Mouse (Mus musculus): Measurements from ENCODE around the gene Iqgap3. TPM values are rescaled to one million over a fixed set of nuclear protein-coding genes. Genes with fewer than 3 reads are reported as not detected.

The Iqgap3 gene
- polyA plus RNA-seq, 1 experiment from 2014 or later, result 2.4 TPM

- 98% methylated on average over 3 of the region's 3 CpGs for WGBS
- H3K27me3 ChIP-seq (ENCODE audit: control insufficient read depth, insufficient read depth, low read length), result no peaks in the 10 kb centered on the region
- no peak overlapping the region for H3K9ac ChIP-seq
Measured at GRCm38 (mm10) chr3:88131071-88131470, 49.3 kb downstream of the Iqgap3 start.

GRCm38 (mm10) chr3:88132492-88132891 is 50.7 kb downstream of the Iqgap3 start:
- DNase-seq (ENCODE audit: low spot score), result no peak
- H3K9me3 ChIP-seq (ENCODE audit: control insufficient read depth, low read length), result no peaks in the 10 kb centered on the region
- H3K4me3 ChIP-seq (replicated peaks; ENCODE audit: low read length), result no peak overlapping the region
- no peak overlapping the region for H3K4me2 ChIP-seq (replicated peaks)
- H3K36me3 ChIP-seq (replicated peaks; ENCODE audit: control insufficient read depth, insufficient read depth), result no peaks in the 10 kb centered on the region
- H3K4me1 ChIP-seq (replicated peaks; ENCODE audit: control insufficient read depth, insufficient read depth, low read length), result no peaks in the 10 kb centered on the region
- H3K27ac ChIP-seq, result no peak overlapping the region
- no peak overlapping the region for H3K9ac ChIP-seq
- WGBS, result 68% methylated on average over 2 of the region's 2 CpGs
- ATAC-seq (ENCODE audit: low FRiP score), result no peak
- H3K27me3 ChIP-seq (ENCODE audit: control insufficient read depth, insufficient read depth, low read length), result no peaks in the 10 kb centered on the region

More at GRCm38 (mm10) chr3:88131071-88131470, 49.3 kb downstream of the Iqgap3 start:
- DNase-seq (ENCODE audit: low spot score) (no peak), ATAC-seq (ENCODE audit: low FRiP score) (no peak)
- Histone ChIP-seq H3K27ac (no peak overlapping the region), H3K4me3 (replicated peaks; ENCODE audit: low read length) (no peak overlapping the region), H3K9me3 (ENCODE audit: control insufficient read depth, low read length) (no peaks in the 10 kb centered on the region), H3K4me1 (replicated peaks; ENCODE audit: control insufficient read depth, insufficient read depth, low read length) (no peaks in the 10 kb centered on the region), H3K4me2 (replicated peaks) (no peak overlapping the region), H3K36me3 (replicated peaks; ENCODE audit: control insufficient read depth, insufficient read depth) (no peaks in the 10 kb centered on the region)

- ATAC-seq (ENCODE audit: low FRiP score), result no peak
- H3K36me3 ChIP-seq (replicated peaks; ENCODE audit: control insufficient read depth, insufficient read depth), result no peaks in the 10 kb centered on the region
- H3K9ac ChIP-seq, result no peak overlapping the region
- no peak overlapping the region for H3K4me2 ChIP-seq (replicated peaks)
- DNase-seq (ENCODE audit: low spot score), result no peak
- 58% methylated on average over 4 of the region's 4 CpGs for WGBS
- no peaks in the 10 kb centered on the region for H3K27me3 ChIP-seq (ENCODE audit: control insufficient read depth, insufficient read depth, low read length)
- no peaks in the 10 kb centered on the region for H3K9me3 ChIP-seq (ENCODE audit: control insufficient read depth, low read length)
- no peak overlapping the region for H3K27ac ChIP-seq
- H3K4me3 ChIP-seq (replicated peaks; ENCODE audit: low read length), result no peak overlapping the region
- 0 out of 2 replicates have a peak, but pooled peaks cover 5% of the 10 kb centered on the region for H3K4me1 ChIP-seq (replicated peaks; ENCODE audit: control insufficient read depth, insufficient read depth, low read length)
Measured at GRCm38 (mm10) chr3:88133187-88133771, 51.5 kb downstream of the Iqgap3 start.

- no peak for DNase-seq (ENCODE audit: low spot score)
- no peak overlapping the region for H3K9ac ChIP-seq
- no peaks in the 10 kb centered on the region for H3K9me3 ChIP-seq (ENCODE audit: control insufficient read depth, low read length)
- peaks cover 19% of the 10 kb centered on the region for H3K27me3 ChIP-seq (ENCODE audit: control insufficient read depth, insufficient read depth, low read length)
- H3K4me3 ChIP-seq (replicated peaks; ENCODE audit: low read length), result no peak overlapping the region
- no peak overlapping the region for H3K27ac ChIP-seq
- no peak for ATAC-seq (ENCODE audit: low FRiP score)
- H3K36me3 ChIP-seq (replicated peaks; ENCODE audit: control insufficient read depth, insufficient read depth), result no peaks in the 10 kb centered on the region
- peaks cover 28% of the 10 kb centered on the region for H3K4me1 ChIP-seq (replicated peaks; ENCODE audit: control insufficient read depth, insufficient read depth, low read length)
- H3K4me2 ChIP-seq (replicated peaks), result no peak overlapping the region
- WGBS, result 88% methylated on average over 9 of the region's 9 CpGs
Measured at GRCm38 (mm10) chr3:88136346-88136745, 54.6 kb downstream of the Iqgap3 start.

GRCm38 (mm10) chr3:88136945-88137494 is 55.2 kb downstream of the Iqgap3 start:
- Histone ChIP-seq H3K4me1 (replicated peaks; ENCODE audit: control insufficient read depth, insufficient read depth, low read length) (peaks cover 32% of the 10 kb centered on the region), H3K4me2 (replicated peaks) (peak overlapping the region; percentile 96; the same call in 1 of the 2 replicates), H3K9me3 (ENCODE audit: control insufficient read depth, low read length) (no peaks in the 10 kb centered on the region), H3K27me3 (ENCODE audit: control insufficient read depth, insufficient read depth, low read length) (peaks cover 19% of the 10 kb centered on the region), H3K9ac (no peak overlapping the region), H3K36me3 (replicated peaks; ENCODE audit: control insufficient read depth, insufficient read depth) (no peaks in the 10 kb centered on the region), H3K4me3 (replicated peaks; ENCODE audit: low read length) (no peak overlapping the region), H3K27ac (no peak overlapping the region)
- 79% methylated on average over 4 of the region's 4 CpGs for WGBS
- no peak for DNase-seq (ENCODE audit: low spot score)
- no peak for ATAC-seq (ENCODE audit: low FRiP score)

GRCm38 (mm10) chr3:88137821-88138220 is 56.0 kb downstream of the Iqgap3 start:
- H3K27ac ChIP-seq, result peak overlapping the region; percentile 97
- ATAC-seq (ENCODE audit: low FRiP score), result no peak
- DNase-seq (ENCODE audit: low spot score), result peak; percentile 33
- WGBS, result 13% methylated on average over 3 of the region's 3 CpGs
- H3K4me1 ChIP-seq (replicated peaks; ENCODE audit: control insufficient read depth, insufficient read depth, low read length), result peaks cover 32% of the 10 kb centered on the region
- H3K9me3 ChIP-seq (ENCODE audit: control insufficient read depth, low read length), result no peaks in the 10 kb centered on the region
- H3K4me3 ChIP-seq (replicated peaks; ENCODE audit: low read length), result peak overlapping the region; percentile 50
- peak overlapping the region; percentile 96 for H3K4me2 ChIP-seq (replicated peaks)
- H3K9ac ChIP-seq, result peak overlapping the region; percentile 32
- H3K36me3 ChIP-seq (replicated peaks; ENCODE audit: control insufficient read depth, insufficient read depth), result no peaks in the 10 kb centered on the region
- peaks cover 19% of the 10 kb centered on the region for H3K27me3 ChIP-seq (ENCODE audit: control insufficient read depth, insufficient read depth, low read length)

GRCm38 (mm10) chr3:88138336-88139242 is 56.8 kb downstream of the Iqgap3 start:
- ATAC-seq (ENCODE audit: low FRiP score) (peak; percentile 77), DNase-seq (ENCODE audit: low spot score) (peak; percentile 95)
- H3K9ac ChIP-seq, result peak overlapping the region; percentile 62
- peak overlapping the region; percentile 50 for H3K4me3 ChIP-seq (replicated peaks; ENCODE audit: low read length)
- H3K36me3 ChIP-seq (replicated peaks; ENCODE audit: control insufficient read depth, insufficient read depth), result no peaks in the 10 kb centered on the region
- H3K27me3 ChIP-seq (ENCODE audit: control insufficient read depth, insufficient read depth, low read length), result peaks cover 19% of the 10 kb centered on the region
- peaks cover 37% of the 10 kb centered on the region for H3K4me1 ChIP-seq (replicated peaks; ENCODE audit: control insufficient read depth, insufficient read depth, low read length)
- WGBS, result under 1% methylated on average over 30 of the region's 32 CpGs
- H3K9me3 ChIP-seq (ENCODE audit: control insufficient read depth, low read length), result no peaks in the 10 kb centered on the region
- peak overlapping the region; percentile 97 for H3K27ac ChIP-seq
- peak overlapping the region; percentile 96 for H3K4me2 ChIP-seq (replicated peaks)

GRCm38 (mm10) chr3:88139243-88140177 is 57.7 kb downstream of the Iqgap3 start:
- Histone ChIP-seq H3K9me3 (ENCODE audit: control insufficient read depth, low read length) (no peaks in the 10 kb centered on the region), H3K36me3 (replicated peaks; ENCODE audit: control insufficient read depth, insufficient read depth) (no peaks in the 10 kb centered on the region), H3K27me3 (ENCODE audit: control insufficient read depth, insufficient read depth, low read length) (peaks cover 19% of the 10 kb centered on the region), H3K4me2 (replicated peaks) (peak overlapping the region; percentile 96), H3K9ac (peak overlapping the region; percentile 62), H3K4me1 (replicated peaks; ENCODE audit: control insufficient read depth, insufficient read depth, low read length) (peaks cover 46% of the 10 kb centered on the region), H3K27ac (peak overlapping the region; percentile 97), H3K4me3 (replicated peaks; ENCODE audit: low read length) (peak overlapping the region; percentile 50)
- ATAC-seq (ENCODE audit: low FRiP score), result no peak
- no peak for DNase-seq (ENCODE audit: low spot score)
- 17% methylated on average over 25 of the region's 25 CpGs for WGBS

All from hindbrain, embryonic 14.5 days (tissue).